Mouse (Mus musculus) MEL (cell line): Measurements from ENCODE around the gene Abcb1b.

ENCODE experiments used
- BHLHE40 ChIP-seq: IDR thresholded peaks from 2 replicates; pipeline ENCODE4 v1.6.1; 2012; ENCODE audit warnings: low read depth, mild to moderate bottlenecking, inconsistent platforms, low read length, improper control_type of control experiment, borderline replicate concordance
- CTCF ChIP-seq, 3 experiments: IDR thresholded peaks in 2 of 3; conservative IDR thresholded peaks in 1 of 3; 2 replicates each; pipeline ENCODE4 v1.5.1; 2011 to 2012; ENCODE audit warnings: low read length in 3 of 3, low read depth in 2 of 3, mild to moderate bottlenecking in 2 of 3, improper control_type of control experiment in 1 of 3, inconsistent platforms in 1 of 3, mixed read lengths in 1 of 3, moderate library complexity in 1 of 3; ENCODE audit not compliant: control insufficient read depth in 1 of 3, insufficient read depth in 1 of 3, poor library complexity in 1 of 3, severe bottlenecking in 1 of 3
- ELF1 ChIP-seq: IDR thresholded peaks from 2 replicates; pipeline ENCODE4 v1.6.1; 2014; ENCODE audit warnings: low read depth, mild to moderate bottlenecking, inconsistent platforms, low read length, improper control_type of control experiment, moderate library complexity
- KAT2A ChIP-seq: conservative IDR thresholded peaks from 2 replicates; pipeline ENCODE4 v1.6.1; 2012; ENCODE audit warnings: low read depth, low read length, improper control_type of control experiment, inconsistent platforms
- POLR2A ChIP-seq, 2 experiments: IDR thresholded peaks; 2 replicates each; pipeline ENCODE4 v1.6.1; 2011 to 2012; ENCODE audit warnings: low read length in 2 of 2, mild to moderate bottlenecking in 2 of 2, control low read depth in 1 of 2, improper control_type of control experiment in 1 of 2, low read depth in 1 of 2, moderate library complexity in 1 of 2; ENCODE audit not compliant: control insufficient read depth in 1 of 2, insufficient read depth in 1 of 2, poor library complexity in 1 of 2
- RCOR1 ChIP-seq: IDR thresholded peaks from 2 replicates; pipeline ENCODE4 v1.6.1; 2012; ENCODE audit warnings: low read depth, mild to moderate bottlenecking, inconsistent platforms, low read length, improper control_type of control experiment
- SIN3A ChIP-seq: IDR thresholded peaks from 2 replicates; pipeline ENCODE4 v1.6.1; 2012; ENCODE audit warnings: low read length, improper control_type of control experiment, inconsistent platforms
- TCF12 ChIP-seq: IDR thresholded peaks from 2 replicates; pipeline ENCODE4 v1.6.1; 2014; ENCODE audit warnings: low read depth, mild to moderate bottlenecking, inconsistent platforms, low read length, improper control_type of control experiment, moderate library complexity

- TF ChIP-seq POLR2A (IDR thresholded peaks at IDR 0.05; ENCODE audit: control insufficient read depth in 1 of 2, insufficient read depth in 1 of 2, low read depth in 1 of 2, low read length in 2 of 2, poor library complexity in 1 of 2) (no peak), BHLHE40 (no peak), ELF1 (no peak), KAT2A (no peak), SIN3A (no peak), TCF12 (no peak), CTCF (IDR thresholded peaks at IDR 0.05 in 2 of 3, conservative IDR thresholded peaks at IDR 0.05 in 1 of 3; ENCODE audit: control insufficient read depth in 1 of 3, insufficient read depth in 1 of 3, low read depth in 2 of 3, low read length in 3 of 3, poor library complexity in 1 of 3, severe bottlenecking in 1 of 3) (no peak), RCOR1 (no peak)
These were observed 103.1 kb downstream of the Abcb1b start for GRCm38 (mm10) chr5:8901001-8901400.
